In the genomic region with DNA sequence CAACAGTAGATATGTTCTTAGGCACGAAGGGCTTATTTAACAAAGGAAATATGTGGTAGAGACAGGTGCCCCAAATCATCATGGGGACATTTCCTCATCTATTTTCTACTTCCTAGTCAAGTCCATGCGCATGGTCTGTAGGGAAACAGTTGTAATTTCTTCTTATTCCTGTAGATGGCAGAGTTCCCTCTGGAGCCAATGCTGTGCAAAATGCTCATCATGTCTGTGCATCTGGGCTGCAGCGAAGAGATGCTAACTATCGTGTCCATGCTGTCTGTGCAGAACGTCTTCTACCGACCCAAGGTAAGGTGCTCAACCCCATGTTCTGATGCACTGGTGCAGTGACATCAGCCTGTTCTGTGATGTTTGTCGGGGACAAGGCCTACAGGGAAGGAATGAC, we compare ENCODE assay signal across 10 mouse cellular contexts. TPM values are rescaled to one million over a fixed set of nuclear protein-coding genes. Genes with fewer than 3 reads are reported as not detected.
DNase-seq lines count a peak whose midpoint lies in the region; ATAC-seq and TF ChIP-seq lines count a peak whose summit lies in the region.
"Had no signal": no experiment of that assay in that cellular context is flagged by ENCODE, and none has a peak within 500 bp of the region (broad histone marks: within the 10 kb centered on the region; RNA-seq: fewer than 3 reads in every experiment).

No protein-coding gene starts in this region.

- H3K4me1 ChIP-seq in neural tube, embryonic 11.5 days (ENCODE audit: control insufficient read depth, insufficient read depth, low read length): no peaks in the 10 kb centered on the region
- no peaks in the 10 kb centered on the region for H3K4me1 ChIP-seq in neural tube, embryonic 15.5 days
- no peaks in the 10 kb centered on the region for H3K4me1 ChIP-seq in limb, embryonic 14.5 days (ENCODE audit: control insufficient read depth, insufficient read depth, low read length)
- H3K4me1 ChIP-seq in forebrain, embryonic 12.5 days: no peaks in the 10 kb centered on the region
- H3K4me1 ChIP-seq: embryonic facial prominence, embryonic 15.5 days; liver, embryonic 15.5 days had no signal

- no peaks in the 10 kb centered on the region for H3K9me3 ChIP-seq in neural tube, embryonic 11.5 days (ENCODE audit: control insufficient read depth, low read length)
- H3K9me3 ChIP-seq in neural tube, embryonic 15.5 days (replicated peaks): no peaks in the 10 kb centered on the region
- no peaks in the 10 kb centered on the region for H3K9me3 ChIP-seq in limb, embryonic 14.5 days (ENCODE audit: control insufficient read depth, low read length)
- no peaks in the 10 kb centered on the region for H3K9me3 ChIP-seq in forebrain, embryonic 12.5 days
- H3K9me3 ChIP-seq: embryonic facial prominence, embryonic 15.5 days; liver, embryonic 15.5 days had no signal

- H3K36me3 ChIP-seq in neural tube, embryonic 11.5 days (ENCODE audit: control insufficient read depth, insufficient read depth, low read length): peaks cover 22% of the 10 kb centered on the region
- H3K36me3 ChIP-seq in neural tube, embryonic 15.5 days: peaks cover 75% of the 10 kb centered on the region
- H3K36me3 ChIP-seq in limb, embryonic 14.5 days (ENCODE audit: control insufficient read depth, insufficient read depth, low read length): peaks cover 90% of the 10 kb centered on the region
- peaks cover 81% of the 10 kb centered on the region for H3K36me3 ChIP-seq in forebrain, embryonic 12.5 days (replicated peaks)

- H3K4me3 ChIP-seq in neural tube, embryonic 11.5 days (ENCODE audit: low read depth, low read length): no peak overlapping the region
- no peak overlapping the region for H3K4me3 ChIP-seq in neural tube, embryonic 15.5 days (replicated peaks)
- no peak overlapping the region for H3K4me3 ChIP-seq in limb, embryonic 14.5 days (replicated peaks; ENCODE audit: low read length)
- no peak overlapping the region for H3K4me3 ChIP-seq in forebrain, embryonic 12.5 days (replicated peaks)
- H3K4me3 ChIP-seq: embryonic facial prominence, embryonic 15.5 days; liver, embryonic 15.5 days had no signal

- intact Hi-C loops in heart, postnatal 36 days (cut with DNase I): loop anchor here (2.0 kb wide), 2 partner anchors 49 to 147 kb away; no protein-coding TSS in a partner anchor

- peak; percentile 90 for DNase-seq in heart, adult 11 months
- no peak for DNase-seq in heart, postnatal 36 days
- peak; percentile 29 for DNase-seq in neural tube, embryonic 11.5 days (ENCODE audit: low spot score)
- peak; percentile 51 for DNase-seq in c-Kit-positive CD71-positive TER-119-negative erythroid progenitor cells, embryonic 14.5 days (ENCODE audit: low read depth)
- peak; percentile 68 for DNase-seq in limb, embryonic 14.5 days (ENCODE audit: low spot score)

- no peak overlapping the region for H3K27ac ChIP-seq in neural tube, embryonic 11.5 days (ENCODE audit: low read depth, low read length)
- H3K27ac ChIP-seq in neural tube, embryonic 15.5 days (replicated peaks): no peak overlapping the region
- H3K27ac ChIP-seq in limb, embryonic 14.5 days (replicated peaks; ENCODE audit: low read depth, low read length): no peak overlapping the region
- no peak overlapping the region for H3K27ac ChIP-seq in forebrain, embryonic 12.5 days
- H3K27ac ChIP-seq: embryonic facial prominence, embryonic 15.5 days; liver, embryonic 15.5 days had no signal

- 61% methylated on average over 7 of the region's 7 CpGs for WGBS in neural tube, embryonic 11.5 days
- WGBS in neural tube, embryonic 15.5 days: 50% methylated on average over 7 of the region's 7 CpGs
- WGBS in limb, embryonic 14.5 days: 60% methylated on average over 7 of the region's 7 CpGs
- WGBS in forebrain, embryonic 12.5 days: 65% methylated on average over 7 of the region's 7 CpGs

- no peak for ATAC-seq in neural tube, embryonic 11.5 days (ENCODE audit: insufficient read depth, low FRiP score, low TSS enrichment)
- no peak for ATAC-seq in neural tube, embryonic 15.5 days (ENCODE audit: low FRiP score)
- 0 out of 2 replicates have a peak, but pooled peaks have one; percentile 42 for ATAC-seq in limb, embryonic 14.5 days (ENCODE audit: low FRiP score, low read depth)
- no peak for ATAC-seq in forebrain, embryonic 12.5 days (ENCODE audit: low FRiP score)
- no peak for ATAC-seq in inflammation-experienced regulatory T-cells, adult 6 months

- no peak overlapping the region for H3K9ac ChIP-seq in neural tube, embryonic 11.5 days (ENCODE audit: low read length)
- no peak overlapping the region for H3K9ac ChIP-seq in neural tube, embryonic 15.5 days (replicated peaks)
- H3K9ac ChIP-seq in limb, embryonic 14.5 days (ENCODE audit: low read depth, low read length, severe bottlenecking): no peak overlapping the region
- H3K9ac ChIP-seq in forebrain, embryonic 12.5 days: no peak overlapping the region
- H3K9ac ChIP-seq: embryonic facial prominence, embryonic 15.5 days; liver, embryonic 15.5 days had no signal

- H3K4me2 ChIP-seq in neural tube, embryonic 11.5 days (ENCODE audit: low read depth): no peak overlapping the region
- no peak overlapping the region for H3K4me2 ChIP-seq in neural tube, embryonic 15.5 days
- no peak overlapping the region for H3K4me2 ChIP-seq in limb, embryonic 14.5 days (replicated peaks; ENCODE audit: low read depth, low read length, severe bottlenecking)
- no peak overlapping the region for H3K4me2 ChIP-seq in forebrain, embryonic 12.5 days
- H3K4me2 ChIP-seq: embryonic facial prominence, embryonic 15.5 days; liver, embryonic 15.5 days had no signal

- H3K27me3 ChIP-seq in neural tube, embryonic 11.5 days (ENCODE audit: control insufficient read depth, insufficient read depth, low read length): no peaks in the 10 kb centered on the region
- no peaks in the 10 kb centered on the region for H3K27me3 ChIP-seq in neural tube, embryonic 15.5 days (replicated peaks)
- H3K27me3 ChIP-seq in limb, embryonic 14.5 days (ENCODE audit: control insufficient read depth, insufficient read depth, low read length): no peaks in the 10 kb centered on the region
- no peaks in the 10 kb centered on the region for H3K27me3 ChIP-seq in forebrain, embryonic 12.5 days
- H3K27me3 ChIP-seq: embryonic facial prominence, embryonic 15.5 days; liver, embryonic 15.5 days had no signal

- no peak for TF ChIP-seq POLR2A in limb, embryonic 14.5 days (IDR thresholded peaks at IDR 0.05; ENCODE audit: borderline replicate concordance, extremely low read depth, insufficient read depth, insufficient read length)

RNA-seq across cellular contexts. Expression of gene Etv4, which starts 21.4 kb away (rescaled TPM):
- under 1 TPM; 0.19 TPM for total RNA-seq in heart, postnatal 36 days (2021)
- polyA plus RNA-seq in neural tube, embryonic 11.5 days (2014; fragmentation: Nextera tagmentation; extraction: Ambion mirVana): 8.4 and 9.4 TPM in 2 replicates
- polyA plus RNA-seq in neural tube, embryonic 15.5 days (2015; fragmentation: Nextera tagmentation; extraction: Ambion mirVana): 25.9 and 29.5 TPM in 2 replicates
- polyA plus RNA-seq in limb, embryonic 14.5 days (2012; rRNA removed): 24.2 and 31.6 TPM in 2 replicates
- polyA plus RNA-seq in limb, embryonic 14.5 days (2014; fragmentation: Nextera tagmentation; extraction: Ambion mirVana): 9.4 and 11.7 TPM in 2 replicates
- polyA plus RNA-seq in forebrain, embryonic 12.5 days (2016; fragmentation: Nextera tagmentation; extraction: Ambion mirVana): 4.7 and 7.0 TPM in 2 replicates
- polyA plus RNA-seq in inflammation-experienced regulatory T-cells, adult 6 months (2017; shearing (Covaris generic)): under 1 TPM in 1 of 3 experiments, not detected in 2; 0.43 TPM

RNA-seq across cellular contexts. Expression of gene Dhx8, which starts 31.0 kb away (rescaled TPM):
- total RNA-seq in heart, postnatal 36 days (2021): 10 to 100 TPM; 15.7 to 16.1 TPM
- 43.3 and 46.7 TPM in 2 replicates for polyA plus RNA-seq in neural tube, embryonic 11.5 days (2014; fragmentation: Nextera tagmentation; extraction: Ambion mirVana)
- 28.7 and 29.9 TPM in 2 replicates for polyA plus RNA-seq in neural tube, embryonic 15.5 days (2015; fragmentation: Nextera tagmentation; extraction: Ambion mirVana)
- 25.0 and 27.0 TPM in 2 replicates for polyA plus RNA-seq in limb, embryonic 14.5 days (2012; rRNA removed)
- polyA plus RNA-seq in limb, embryonic 14.5 days (2014; fragmentation: Nextera tagmentation; extraction: Ambion mirVana): 29.2 and 33.7 TPM in 2 replicates
- polyA plus RNA-seq in forebrain, embryonic 12.5 days (2016; fragmentation: Nextera tagmentation; extraction: Ambion mirVana): 45.6 and 46.8 TPM in 2 replicates
- polyA plus RNA-seq in inflammation-experienced regulatory T-cells, adult 6 months (2017; shearing (Covaris generic)): 10 to 100 TPM; 29.2 to 33.5 (median 29.4) TPM

Comparison
In these comparisons a context has a peak if more than half of its experiments do, and no peak if none do; other contexts are left out.
1. DNase-seq: peak in heart, adult 11 months (single experiment), neural tube, embryonic 11.5 days (single experiment), c-Kit-positive CD71-positive TER-119-negative erythroid progenitor cells, embryonic 14.5 days (single experiment) and limb, embryonic 14.5 days (single experiment); none in heart, postnatal 36 days (0 of 2).